Mouse (Mus musculus): Measurements from ENCODE around the gene Nr5a1.

Gene Nr5a1

DNA sequence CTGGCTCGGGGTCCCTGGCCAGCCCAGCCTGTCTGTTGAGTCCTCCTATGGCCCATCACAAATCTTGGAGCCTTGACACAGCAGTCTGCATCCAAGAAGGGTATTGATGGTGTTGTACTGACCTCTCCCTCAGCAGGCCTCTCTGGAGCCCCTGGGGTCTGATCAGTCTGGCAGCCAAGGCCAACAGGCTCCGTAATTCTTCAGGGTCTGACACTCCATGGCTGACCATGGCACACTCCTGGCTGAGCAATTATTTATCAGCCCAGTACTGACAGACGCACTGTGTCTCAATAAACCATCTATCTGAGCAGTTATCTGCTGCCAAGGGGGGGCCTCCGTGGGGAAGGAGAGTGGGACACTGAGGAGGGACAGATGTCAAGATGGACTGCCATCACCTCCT, 9.3 kb downstream of the Nr5a1 start:
- no peak for DNase-seq (ENCODE audit: extremely low spot score, low spot score)

DNA sequence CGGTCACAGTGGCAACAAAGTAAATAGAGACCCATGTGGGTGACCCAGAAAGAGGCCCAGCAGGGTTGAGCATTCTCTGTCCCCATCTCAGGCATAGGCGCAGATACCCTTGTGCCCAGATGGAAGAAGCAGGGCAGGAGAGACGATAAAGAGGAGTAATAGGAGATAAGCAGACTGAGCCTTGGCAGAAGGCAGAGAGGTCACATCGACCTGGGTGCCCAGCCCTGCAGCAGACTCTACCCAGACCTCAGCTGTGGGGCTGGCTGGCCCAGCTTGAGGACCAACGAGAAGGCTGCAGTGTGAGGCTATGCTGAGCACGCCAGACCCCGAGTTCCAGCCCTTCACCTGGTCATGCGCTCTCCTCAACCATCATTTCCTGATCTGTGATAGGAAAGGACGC, 10.0 kb downstream of the Nr5a1 start:
- DNase-seq (ENCODE audit: extremely low spot score, low spot score): no peak

DNA sequence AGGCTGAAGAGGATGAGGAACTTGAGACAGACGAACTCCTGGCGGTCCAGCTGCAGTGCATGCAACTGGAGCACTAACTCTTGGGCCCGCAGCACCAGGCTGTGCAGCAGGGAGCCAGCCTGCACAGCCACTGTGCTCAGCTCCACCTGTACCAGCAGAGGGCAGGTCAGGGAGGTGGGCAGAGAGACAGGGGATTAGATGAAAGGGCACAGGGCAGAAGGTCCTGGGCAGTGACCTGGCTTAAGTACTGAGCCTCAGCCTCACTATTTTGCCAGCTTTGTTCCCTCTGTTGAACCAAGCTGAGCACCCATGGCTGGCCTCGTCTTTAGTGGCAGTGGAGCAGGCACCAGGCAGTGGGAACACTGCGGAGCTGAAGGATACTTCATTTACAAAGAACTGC, 14.2 kb downstream of the Nr5a1 start:
- no peak for DNase-seq (ENCODE audit: extremely low spot score, low spot score)

DNA sequence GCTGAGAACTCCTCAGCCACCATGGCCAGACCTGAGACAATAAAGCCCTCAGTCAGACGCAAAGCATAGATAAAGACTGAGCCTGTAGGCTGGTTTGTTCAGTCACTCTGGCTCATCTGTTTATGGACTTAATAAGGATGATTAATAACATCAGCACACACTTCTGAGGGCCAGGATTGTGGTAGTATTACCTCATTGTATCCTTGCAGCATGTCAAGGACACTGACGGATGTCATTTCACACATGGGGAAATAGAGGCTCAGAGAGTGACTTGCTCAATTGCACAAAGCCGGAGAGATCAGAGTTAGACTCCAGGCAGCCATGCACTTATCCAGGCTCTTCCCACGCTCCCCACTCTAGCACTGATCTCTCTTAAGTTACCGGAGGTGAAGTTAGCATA, 15.7 kb downstream of the Nr5a1 start:
- DNase-seq (ENCODE audit: extremely low spot score, low spot score): no peak

DNA sequence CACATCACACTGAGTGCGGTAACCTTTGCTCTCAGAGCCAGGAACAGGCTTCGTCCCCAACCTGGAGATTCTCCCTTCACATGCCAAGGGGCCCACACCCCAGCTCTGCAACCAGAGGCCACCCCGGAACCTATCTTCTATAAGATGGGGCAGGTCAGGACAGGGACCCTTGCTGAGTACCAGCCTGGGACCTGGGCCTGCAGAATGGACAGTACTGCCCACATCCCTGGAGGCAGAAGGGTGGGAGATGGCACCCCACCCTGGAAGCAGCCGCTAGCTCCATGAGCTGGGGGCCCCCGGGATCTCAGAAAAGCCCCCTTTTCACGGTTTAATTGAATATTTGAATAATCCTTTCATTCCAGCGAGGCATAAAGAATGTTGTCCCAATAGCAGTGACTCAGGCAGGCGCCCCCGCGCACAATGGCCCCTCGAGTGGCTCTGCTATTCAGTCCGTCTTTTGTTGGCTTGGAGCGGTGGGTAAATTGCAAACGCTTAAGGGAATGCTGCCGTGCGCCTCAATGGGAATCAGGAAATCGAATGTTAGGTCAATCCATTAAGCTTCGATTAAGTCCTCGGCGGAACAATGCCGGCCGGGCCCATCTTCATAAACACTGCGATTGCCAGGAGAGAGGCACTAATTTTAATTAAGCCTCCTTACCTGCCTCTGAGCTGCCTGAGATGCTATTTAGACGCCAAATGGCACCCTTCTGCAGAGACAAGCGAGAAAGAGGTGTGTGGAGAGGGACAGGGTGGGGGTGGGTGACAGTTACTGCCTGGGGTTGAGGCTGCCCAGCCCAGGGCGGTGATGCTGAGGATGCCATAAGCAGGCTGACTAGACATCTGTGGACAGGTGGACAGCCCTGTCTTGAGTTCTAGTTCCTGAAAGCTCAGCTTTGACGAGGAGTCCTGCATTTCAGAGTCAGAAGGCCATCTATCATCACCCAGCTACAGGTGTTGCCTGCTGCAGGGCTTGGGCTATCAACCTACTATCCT, 16.9 kb downstream of the Nr5a1 start:
- DNase-seq (ENCODE audit: extremely low spot score, low spot score): peak; percentile 30

DNA sequence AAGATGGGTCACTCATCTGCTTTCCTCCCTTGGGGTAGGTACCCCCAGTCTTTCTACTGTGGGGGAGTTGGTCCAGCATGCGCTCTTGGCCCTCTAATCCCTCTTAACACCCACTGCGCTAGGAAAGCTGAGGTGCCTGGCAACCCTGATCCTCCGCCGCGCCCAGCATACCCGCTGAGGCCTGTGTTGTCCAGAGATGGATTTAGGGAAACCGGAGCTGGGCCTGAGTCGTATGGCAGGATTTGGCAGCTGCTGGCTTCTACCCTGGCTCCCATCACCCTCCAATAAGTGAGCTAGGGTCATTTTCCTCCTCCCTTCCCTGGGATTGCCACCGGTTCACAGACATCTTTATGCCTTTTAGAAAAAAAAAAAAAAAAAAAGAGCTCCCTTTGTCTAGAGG, 18.6 kb downstream of the Nr5a1 start:
- no peak for DNase-seq (ENCODE audit: extremely low spot score, low spot score)

DNA sequence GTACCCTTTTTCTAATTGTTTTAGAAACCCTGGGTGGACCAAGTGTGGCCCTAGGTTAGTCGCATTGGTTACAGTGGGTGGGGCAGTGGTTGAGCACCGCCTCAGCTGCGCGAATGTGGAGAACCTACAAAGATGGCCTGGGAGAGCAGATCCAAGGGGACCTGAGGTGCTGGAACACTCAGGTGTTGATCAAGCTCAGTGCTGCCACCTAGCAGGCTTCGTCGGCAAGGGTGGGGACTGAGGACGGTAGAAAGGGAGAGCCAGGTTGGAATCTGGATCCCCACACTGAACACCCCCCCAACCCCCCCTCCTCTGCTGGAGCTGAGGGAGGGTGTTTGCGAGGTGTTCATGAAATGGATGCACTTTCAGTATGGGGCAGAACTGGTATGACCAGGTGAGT, 22.8 kb downstream of the Nr5a1 start:
- DNase-seq (ENCODE audit: extremely low spot score, low spot score): peak; percentile 35

DNA sequence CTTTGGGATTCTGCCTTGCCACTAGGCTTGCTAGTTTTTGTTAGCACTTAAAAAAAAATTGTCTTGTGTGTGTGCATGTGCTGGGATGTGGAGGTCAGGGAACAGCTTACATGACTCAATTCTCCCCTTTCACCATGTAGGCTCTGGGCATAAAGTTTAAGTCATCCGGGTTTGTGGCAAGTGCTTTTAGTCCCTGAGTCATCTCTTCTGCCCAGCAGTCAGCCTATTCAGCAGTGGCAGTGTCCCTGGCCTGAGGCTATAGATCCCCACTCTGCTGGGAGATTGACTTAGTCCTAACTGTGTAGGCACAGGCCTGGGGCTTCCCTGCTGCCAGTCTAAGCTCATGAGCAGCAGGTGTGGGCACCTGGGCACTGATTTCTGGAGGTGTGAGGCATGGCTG, 24.5 kb downstream of the Nr5a1 start:
- DNase-seq (ENCODE audit: extremely low spot score, low spot score): no peak

DNA sequence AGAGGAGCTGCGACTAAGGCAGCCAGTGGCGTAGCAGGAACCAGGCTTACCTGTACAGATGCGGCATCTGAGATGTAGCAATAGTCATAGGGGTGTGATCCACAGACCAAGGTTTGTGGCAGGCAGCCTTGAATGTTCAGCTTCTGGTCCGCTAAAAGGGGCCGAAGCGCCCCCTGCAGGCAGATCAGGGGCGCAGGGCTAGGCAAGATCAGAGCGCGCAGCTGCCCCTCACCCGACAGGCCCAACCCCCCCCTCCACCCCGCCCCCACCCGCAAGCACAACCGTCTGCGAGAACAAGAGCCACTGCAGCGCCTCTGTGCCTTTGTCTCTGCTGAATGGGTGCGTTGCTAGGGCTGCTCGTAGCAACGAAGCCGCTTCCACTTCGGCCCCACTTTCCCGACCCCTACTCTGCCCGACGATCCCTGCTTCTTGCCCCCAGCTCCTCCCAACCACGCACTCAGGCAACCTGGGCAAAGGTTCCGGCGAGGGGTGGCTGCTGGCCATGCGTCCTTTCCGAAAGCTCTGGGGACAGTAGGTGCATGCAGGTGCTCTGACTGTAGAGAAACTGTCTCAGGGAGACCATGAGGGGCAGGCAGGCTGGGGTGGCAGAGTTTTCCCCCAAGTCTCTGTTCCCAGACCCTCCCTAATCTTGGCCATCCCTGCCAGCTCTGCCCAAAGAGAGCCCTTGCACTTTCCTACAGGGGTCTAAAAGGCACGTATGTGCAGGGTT, 25.4 kb downstream of the Nr5a1 start:
- peak; percentile 84 for DNase-seq (ENCODE audit: extremely low spot score, low spot score)

DNA sequence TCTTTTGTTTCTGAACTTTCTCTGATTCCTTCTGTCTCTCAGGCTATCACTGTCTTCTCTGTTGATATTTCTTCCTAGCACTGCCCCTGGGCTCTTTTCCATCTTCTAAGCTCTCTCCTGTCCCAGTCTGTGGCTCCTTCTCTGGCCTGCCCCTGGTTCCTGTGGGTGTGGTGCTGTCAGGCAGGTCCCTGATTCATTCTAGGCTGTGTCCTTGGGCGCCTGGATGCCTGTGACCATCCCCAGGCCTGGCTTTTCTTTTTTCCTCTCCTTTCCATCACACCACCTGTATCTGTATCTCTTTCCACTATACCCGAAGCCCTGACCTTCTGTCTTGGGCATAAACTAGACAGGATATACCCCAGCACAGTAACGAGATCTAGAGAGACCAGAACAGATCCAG, 28.6 kb downstream of the Nr5a1 start:
- no peak for DNase-seq (ENCODE audit: extremely low spot score, low spot score)

DNA sequence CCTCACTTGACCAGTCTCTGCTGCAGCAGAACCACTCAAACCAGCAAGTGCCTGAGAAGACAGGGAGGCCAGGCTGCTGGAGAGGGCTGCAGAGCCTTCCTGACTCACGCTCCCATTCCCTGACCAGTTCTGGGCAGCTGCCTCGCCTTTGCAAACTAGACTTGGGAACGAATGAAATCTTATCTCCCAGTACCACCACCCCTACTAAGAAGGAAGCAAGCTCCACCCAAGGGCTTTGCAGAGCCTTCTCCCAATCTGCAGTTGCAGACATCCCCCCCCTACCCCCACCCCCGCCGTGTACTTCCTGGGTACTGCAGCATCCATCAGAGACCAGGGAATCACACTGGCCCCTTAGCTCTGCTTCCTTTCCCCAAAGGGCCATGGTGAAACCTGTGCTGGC, 31.3 kb downstream of the Nr5a1 start:
- DNase-seq (ENCODE audit: extremely low spot score, low spot score): no peak

DNA sequence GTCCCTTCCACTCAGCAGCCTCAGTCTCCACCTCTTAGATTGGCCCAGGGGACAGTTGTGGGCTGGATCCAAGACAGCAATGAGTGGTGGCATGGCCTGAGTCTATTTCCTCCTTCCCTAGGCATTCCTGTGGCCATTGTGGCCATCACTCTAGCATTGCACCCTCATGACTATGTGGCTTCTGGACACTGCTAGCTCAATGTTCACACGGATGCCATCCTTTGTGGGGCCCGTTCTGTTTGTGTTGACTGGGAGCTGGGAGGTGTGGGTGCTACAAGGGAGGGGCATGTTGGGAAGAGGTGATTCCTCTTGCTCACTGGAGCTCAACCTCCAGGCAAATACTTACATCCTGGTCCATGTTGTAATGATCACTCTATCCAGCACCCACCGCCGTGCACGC, 32.1 kb downstream of the Nr5a1 start:
- no peak for DNase-seq (ENCODE audit: extremely low spot score, low spot score)

DNA sequence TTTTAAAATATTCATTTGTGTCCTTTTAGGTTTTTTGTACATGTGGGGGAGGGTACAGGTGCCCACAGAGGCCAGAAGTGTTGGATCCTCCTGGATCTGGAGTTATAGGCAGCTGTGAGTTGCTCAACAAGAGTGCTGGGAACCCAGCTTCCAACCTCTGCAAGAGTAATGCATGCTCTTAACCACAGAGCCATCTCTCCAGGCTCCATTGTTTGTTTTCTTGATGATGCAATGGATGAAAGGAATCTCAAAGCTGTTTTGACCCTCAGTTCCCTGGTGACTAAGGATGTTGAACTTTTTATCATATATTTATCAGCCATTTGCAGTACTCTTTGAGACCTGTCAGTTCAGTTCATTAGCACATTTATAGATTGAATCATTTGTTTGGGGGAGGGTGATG, 35.4 kb downstream of the Nr5a1 start:
- no peak for DNase-seq (ENCODE audit: extremely low spot score, low spot score)

DNA sequence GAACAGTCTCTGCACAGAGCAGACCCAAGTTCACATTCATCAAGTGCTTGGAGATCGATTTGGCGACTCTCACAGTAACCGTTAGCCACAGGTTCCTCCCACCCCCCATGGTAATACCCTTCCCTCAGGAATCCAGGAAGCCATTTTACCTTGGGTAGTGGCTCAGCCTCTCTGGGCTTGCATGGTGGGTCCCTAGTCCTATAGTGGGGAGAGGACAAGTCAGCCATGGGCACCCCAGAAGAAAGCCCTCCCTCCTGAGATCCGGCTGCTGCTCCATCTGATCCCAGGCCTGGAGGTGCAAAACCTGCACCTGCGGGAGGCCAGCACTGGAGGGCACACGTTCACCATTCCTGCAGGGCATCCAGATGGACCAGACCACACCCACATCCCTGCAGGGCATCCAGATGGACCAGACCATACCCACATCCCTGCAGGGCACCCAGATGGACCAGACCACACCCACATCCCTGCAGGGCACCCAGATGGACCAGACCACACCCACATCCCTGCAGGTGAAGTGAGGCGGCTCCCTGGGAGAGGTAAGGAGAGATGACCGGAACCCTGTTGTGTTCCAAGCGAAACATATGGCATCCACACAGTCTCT, 38.9 kb downstream of the Nr5a1 start:
- DNase-seq (ENCODE audit: extremely low spot score, low spot score): no peak

DNA sequence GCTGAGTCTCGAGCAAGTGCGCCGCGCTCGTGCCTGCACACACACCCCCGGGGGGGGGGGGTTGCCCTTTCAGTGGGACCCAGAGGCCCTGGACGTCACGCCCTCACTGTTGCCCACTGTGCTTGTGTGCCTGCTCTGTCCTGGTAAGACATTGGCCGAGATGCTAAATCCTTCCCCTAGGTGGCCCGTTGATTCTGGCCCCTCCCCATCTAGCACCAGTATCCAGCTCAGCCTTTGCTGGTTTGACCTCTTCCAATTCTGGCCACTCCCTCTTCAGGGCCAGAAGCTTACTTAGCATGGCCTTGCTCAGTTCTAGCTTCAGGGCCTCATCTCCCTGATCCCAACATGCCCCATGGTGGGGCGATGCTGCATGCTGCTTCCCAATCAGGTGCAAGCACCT, 41.8 kb downstream of the Nr5a1 start:
- no peak for DNase-seq (ENCODE audit: extremely low spot score, low spot score)

DNA sequence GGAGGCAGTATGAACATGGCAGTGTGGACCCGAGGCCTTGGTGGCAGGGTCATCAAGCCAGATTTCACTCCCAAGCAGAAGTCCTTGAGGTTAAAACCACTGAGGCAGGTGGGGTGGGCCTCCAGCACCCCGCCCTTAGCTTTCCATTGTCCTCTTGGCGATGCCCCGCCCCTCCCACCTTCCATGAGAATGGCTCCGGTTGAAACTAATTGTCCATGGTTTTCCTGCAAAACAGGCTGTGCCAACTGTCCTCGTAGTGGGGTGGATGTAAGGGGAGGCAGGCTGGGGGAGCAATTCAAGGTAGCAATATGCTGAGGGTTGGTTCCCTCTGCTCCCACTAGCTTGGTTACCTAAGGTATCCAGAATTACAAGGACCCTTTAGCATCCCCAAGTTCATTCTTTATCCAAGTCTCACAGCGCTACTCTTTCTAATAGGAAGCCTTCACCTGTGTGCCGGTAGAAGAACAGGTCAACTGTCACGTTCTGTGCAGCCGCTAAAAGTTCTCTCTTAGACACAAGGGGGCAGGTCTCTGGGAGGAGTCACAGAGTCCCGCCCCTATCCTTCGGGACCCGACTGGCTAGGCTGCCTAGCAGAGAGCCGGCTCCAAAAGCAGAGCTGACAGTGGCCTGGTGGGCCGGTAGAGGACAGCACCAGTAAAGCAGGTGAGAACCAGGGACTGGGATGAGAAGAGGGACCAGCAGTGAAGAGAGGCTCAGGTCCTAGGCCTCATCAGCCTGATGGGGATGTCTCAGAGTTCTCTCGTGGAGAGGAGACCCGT, 45.4 kb downstream of the Nr5a1 start:
- peak; percentile 38 for DNase-seq (ENCODE audit: extremely low spot score, low spot score)

DNA sequence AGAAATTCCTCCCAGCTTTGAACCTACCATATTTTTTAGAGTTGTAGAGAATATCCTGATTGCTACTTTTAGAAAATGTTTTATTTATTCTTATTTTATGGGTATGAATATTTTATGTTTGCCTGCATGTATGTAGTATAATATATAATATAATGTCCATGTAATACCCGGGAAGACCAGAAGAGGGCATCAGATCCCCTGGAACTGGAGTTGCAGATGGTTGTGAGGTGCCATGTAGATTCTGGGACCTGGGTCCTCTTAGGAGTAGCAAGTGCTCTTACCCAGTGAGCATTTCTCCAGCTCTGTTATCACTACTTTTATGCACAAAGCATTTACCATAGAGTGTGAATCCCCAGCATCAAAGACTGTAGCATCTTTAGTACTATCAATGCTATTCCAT, 52.9 kb downstream of the Nr5a1 start:
- no peak for DNase-seq (ENCODE audit: extremely low spot score, low spot score)

DNA sequence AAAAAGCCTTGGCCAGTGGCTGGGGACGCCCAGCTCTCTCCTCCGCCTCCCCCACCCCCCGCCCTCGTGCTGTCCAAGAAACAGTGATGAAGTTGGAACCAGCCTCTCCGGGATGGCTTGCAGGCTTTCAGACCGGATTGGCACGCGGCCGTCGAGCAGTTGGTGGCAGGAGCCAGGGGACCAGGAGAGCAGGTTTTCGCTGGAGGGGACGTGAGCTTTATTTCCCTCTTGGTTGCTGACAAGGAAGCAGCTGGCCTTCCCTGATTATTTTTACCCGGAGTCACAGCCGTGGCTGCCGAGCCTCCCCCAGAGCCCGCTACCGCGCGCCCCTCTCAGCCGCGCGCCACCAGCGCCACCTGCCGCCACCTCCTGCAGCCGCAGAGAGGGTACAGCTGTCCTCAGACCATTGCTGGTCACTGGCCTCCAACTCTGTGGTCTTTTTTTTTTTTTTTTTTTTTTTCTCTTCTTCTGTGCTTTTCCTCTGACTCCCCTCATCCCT, 56.0 kb downstream of the Nr5a1 start:
- DNase-seq (ENCODE audit: extremely low spot score, low spot score): peak; percentile 88

DNA sequence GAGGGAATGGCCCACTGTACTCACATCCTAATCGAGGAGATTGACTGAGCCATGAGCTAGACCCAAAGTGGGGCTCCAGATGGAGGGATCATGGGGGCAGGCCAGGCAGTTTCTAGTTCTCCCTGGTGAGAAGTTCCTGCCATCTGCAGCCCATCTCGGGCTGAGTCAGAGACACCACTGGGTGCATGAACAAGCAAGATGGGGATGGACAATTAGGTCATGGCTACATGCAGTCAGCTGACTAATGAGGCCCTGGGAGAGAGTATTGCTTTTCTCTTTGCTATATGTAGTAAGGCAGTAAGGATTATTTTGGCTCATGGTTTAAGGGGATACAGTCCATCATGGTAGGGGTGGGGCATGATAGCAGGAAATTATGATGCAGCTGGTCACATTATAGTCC, 60.6 kb downstream of the Nr5a1 start:
- no peak for DNase-seq (ENCODE audit: extremely low spot score, low spot score)

DNA sequence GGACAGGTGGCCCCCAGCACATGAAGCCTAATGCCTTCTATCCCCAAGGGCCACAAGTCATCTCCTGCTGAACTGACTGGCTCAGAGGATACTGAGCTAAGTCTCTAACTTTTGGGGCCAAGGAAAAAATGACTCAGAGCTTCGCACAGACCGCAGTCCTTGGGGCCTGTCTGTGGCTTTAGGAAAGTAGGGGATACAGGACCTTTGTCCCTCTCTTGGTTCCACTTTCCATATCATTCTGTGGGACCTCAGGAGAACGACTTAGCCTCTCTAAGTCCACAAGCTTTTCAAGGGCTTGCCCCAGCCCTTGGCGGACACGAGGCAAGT, 61.1 kb downstream of the Nr5a1 start:
- no peak for DNase-seq (ENCODE audit: extremely low spot score, low spot score)

DNA sequence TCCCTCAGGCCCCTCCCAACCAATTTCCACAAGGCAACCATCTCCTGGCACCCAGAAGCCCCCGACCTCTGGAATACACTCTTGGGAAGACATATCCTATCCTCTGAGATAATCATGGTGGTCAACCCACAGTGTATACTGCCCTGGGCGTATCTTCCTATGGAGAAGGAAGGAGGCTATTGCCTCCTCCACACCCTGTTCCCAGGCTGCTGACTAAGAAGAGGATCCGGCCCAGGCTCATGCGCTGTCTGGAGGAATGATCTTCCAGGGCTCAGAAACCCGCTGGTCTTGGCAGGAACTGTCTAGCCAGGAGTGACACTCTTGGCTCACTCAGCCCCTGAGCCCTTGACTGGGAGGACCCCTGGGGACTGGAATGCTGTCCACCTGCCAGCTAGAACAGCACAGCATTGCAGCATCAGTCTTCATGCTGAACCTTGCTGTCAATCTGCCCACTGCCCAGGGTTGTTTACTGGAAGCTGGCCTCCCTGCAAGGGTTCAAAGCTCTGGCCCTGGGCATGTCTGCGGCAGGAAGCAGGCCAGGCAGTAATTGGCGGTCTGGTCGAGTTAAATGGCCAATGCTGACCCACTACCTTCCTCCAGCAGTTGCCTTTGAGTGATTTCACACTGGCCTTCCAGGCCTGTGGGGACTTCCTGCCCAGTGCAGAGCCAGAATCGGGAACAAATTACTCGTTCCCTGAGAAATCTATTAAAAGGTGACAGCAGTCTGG, 61.6 kb downstream of the Nr5a1 start:
- DNase-seq (ENCODE audit: extremely low spot score, low spot score): no peak

Data from neural tube, embryonic 10.5 days (tissue).